Mouse (Mus musculus): ENCODE measurements at regions not wholly inside any gene's neighbourhood (a gene's known extent, or its start where the extent isn't known, plus 50 kb on each side); places are given as distances from the start of the nearest gene placed in this dataset.

DNA sequence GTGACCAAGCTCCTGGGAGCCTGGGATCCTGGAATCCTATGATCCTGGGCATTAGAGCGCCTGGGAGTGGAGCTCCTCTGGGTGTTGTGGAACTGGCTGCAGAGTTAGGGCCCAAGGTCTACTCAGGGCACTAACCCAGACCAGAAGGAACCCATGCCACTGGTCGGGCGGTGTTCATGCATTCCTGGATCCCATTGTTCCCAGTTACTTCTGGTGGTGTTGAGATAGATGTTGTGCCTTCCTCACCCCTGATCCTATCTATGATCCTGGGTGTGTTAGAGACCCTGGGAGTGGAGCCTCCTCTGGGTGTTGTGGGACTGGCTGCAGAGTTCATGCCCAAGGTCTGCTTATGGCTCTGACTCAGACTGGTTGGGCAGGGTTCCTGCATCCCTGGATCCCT, 169.9 kb downstream of the B3gnt2 start:
- TF ChIP-seq EP300 (IDR thresholded peaks at IDR 0.05; ENCODE audit: low read depth) (no peak), CTCF (IDR thresholded peaks at IDR 0.05; ENCODE audit: low read depth) (no peak)

All from heart, postnatal 0 days (tissue).